Comparison of ENCODE assay signal across 8 mouse cellular contexts in the genomic region with DNA sequence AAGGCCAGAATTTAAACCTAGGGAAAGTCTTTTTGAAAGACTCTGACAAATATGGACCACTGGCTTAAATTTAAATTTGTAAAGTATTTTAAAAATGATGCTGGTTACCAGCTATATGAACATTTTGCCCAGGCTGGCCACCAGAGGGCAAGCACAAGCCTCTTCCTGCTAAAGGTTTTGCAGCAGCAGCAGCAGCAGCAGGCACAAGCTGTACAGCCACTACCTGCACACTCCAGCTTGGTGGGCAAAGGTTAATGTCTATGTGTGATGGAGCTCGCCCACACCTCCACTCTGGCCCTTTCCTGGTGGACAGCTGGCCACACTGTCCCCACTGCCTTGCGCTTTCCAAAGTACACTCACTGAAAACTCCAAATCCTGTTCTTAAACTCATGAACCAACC. TPM values are rescaled to one million over a fixed set of nuclear protein-coding genes. Genes with fewer than 3 reads are reported as not detected.
DNase-seq lines count a peak whose midpoint lies in the region; ATAC-seq and TF ChIP-seq lines count a peak whose summit lies in the region.

No protein-coding gene starts in this region.

- no peak overlapping the region for H3K9ac ChIP-seq in lung, embryonic 14.5 days
- H3K9ac ChIP-seq in liver, embryonic 15.5 days = no peak overlapping the region

- peak; percentile 72 for TF ChIP-seq CTCF in lung, embryonic 14.5 days (IDR thresholded peaks at IDR 0.05; ENCODE audit: low read depth)
- peak; percentile 46; the same call in 1 of the 2 replicates for TF ChIP-seq CTCF in bone marrow macrophage, adult 2 months (IDR thresholded peaks at IDR 0.05; ENCODE audit: low read depth, low read length)

- no peak overlapping the region for H3K27ac ChIP-seq in lung, embryonic 14.5 days (ENCODE audit: low read depth)
- H3K27ac ChIP-seq in bone marrow macrophage, adult 2 months (ENCODE audit: insufficient read depth, low read depth, low read length) = no peak overlapping the region
- H3K27ac ChIP-seq in liver, embryonic 15.5 days (replicated peaks) = no peak overlapping the region

- no peak for TF ChIP-seq POLR2A in bone marrow macrophage, adult 2 months (IDR thresholded peaks at IDR 0.05; ENCODE audit: borderline replicate concordance, low read depth, low read length)

- H3K9me3 ChIP-seq in lung, embryonic 14.5 days (ENCODE audit: low read depth, low read length) = no peaks in the 10 kb centered on the region
- no peaks in the 10 kb centered on the region for H3K9me3 ChIP-seq in liver, embryonic 15.5 days (replicated peaks)

- H3K4me2 ChIP-seq in lung, embryonic 14.5 days = no peak overlapping the region
- H3K4me2 ChIP-seq in liver, embryonic 15.5 days = no peak overlapping the region

- H3K4me1 ChIP-seq in lung, embryonic 14.5 days (ENCODE audit: insufficient read depth) = no peaks in the 10 kb centered on the region
- no peaks in the 10 kb centered on the region for H3K4me1 ChIP-seq in bone marrow macrophage, adult 2 months (ENCODE audit: control insufficient read depth, insufficient read depth, low read length)
- H3K4me1 ChIP-seq in liver, embryonic 15.5 days (replicated peaks) = peaks cover 5% of the 10 kb centered on the region; the same call in 1 of the 2 replicates

- H3K4me3 ChIP-seq in lung, embryonic 14.5 days (ENCODE audit: low read depth, low read length) = no peak overlapping the region
- H3K4me3 ChIP-seq in bone marrow macrophage, adult 2 months (ENCODE audit: insufficient read depth, low read length) = no peak overlapping the region
- no peak overlapping the region for H3K4me3 ChIP-seq in liver, embryonic 15.5 days (replicated peaks)

- peaks cover 90% of the 10 kb centered on the region for H3K36me3 ChIP-seq in lung, embryonic 14.5 days (ENCODE audit: insufficient read depth)
- peaks cover 83% of the 10 kb centered on the region for H3K36me3 ChIP-seq in liver, embryonic 15.5 days (replicated peaks)

- ATAC-seq in lung, embryonic 14.5 days (ENCODE audit: insufficient read depth) = peak; percentile 57; the same call in 1 of the 2 replicates
- ATAC-seq in liver, embryonic 15.5 days (ENCODE audit: insufficient read depth) = peak; percentile 77

- H3K27me3 ChIP-seq in lung, embryonic 14.5 days (ENCODE audit: insufficient read depth, low read length) = no peaks in the 10 kb centered on the region
- H3K27me3 ChIP-seq in liver, embryonic 15.5 days = no peaks in the 10 kb centered on the region

- peak; percentile 76 for DNase-seq in lung, embryonic 14.5 days
- DNase-seq in lung, postnatal 25 days (ENCODE audit: low spot score) = no peak
- peak; percentile 41 for DNase-seq in induced T-regulatory cell, adult 2 months (ENCODE audit: low read depth)
- peak; percentile 47 for DNase-seq in retina, postnatal 1 day
- no peak for DNase-seq in urinary bladder, postnatal 25 days (ENCODE audit: low spot score)
- DNase-seq in heart, adult 9 months (ENCODE audit: low spot score in 2 of 2) = no peak

- 69% methylated on average over 2 of the region's 2 CpGs for WGBS in lung, embryonic 14.5 days
- WGBS in liver, embryonic 15.5 days (ENCODE audit: insufficient replicate concordance) = 79% methylated on average over 2 of the region's 2 CpGs

RNA-seq across cellular contexts. Expression of gene Adh5, which starts 20.2 kb away (rescaled TPM):
- 274 and 275 TPM in 2 replicates for polyA plus RNA-seq in lung, embryonic 14.5 days (2014; fragmentation: Nextera tagmentation; extraction: Ambion mirVana)
- 80.6 and 86.5 TPM in 2 replicates for polyA plus RNA-seq in bone marrow macrophage, adult 2 months (2012; ENCODE audit: insufficient read depth, insufficient read length, missing spikeins)
- polyA plus RNA-seq in liver, embryonic 15.5 days (2015; fragmentation: Nextera tagmentation; extraction: Ambion mirVana) = 119 and 142 TPM in 2 replicates

RNA-seq across cellular contexts. Expression of gene Metap1, which starts 26.2 kb away (rescaled TPM):
- polyA plus RNA-seq in lung, embryonic 14.5 days (2014; fragmentation: Nextera tagmentation; extraction: Ambion mirVana) = 58.0 and 60.9 TPM in 2 replicates
- 22.6 and 33.7 TPM in 2 replicates for polyA plus RNA-seq in bone marrow macrophage, adult 2 months (2012; ENCODE audit: insufficient read depth, insufficient read length, missing spikeins)
- polyA plus RNA-seq in liver, embryonic 15.5 days (2015; fragmentation: Nextera tagmentation; extraction: Ambion mirVana) = 20.8 and 22.1 TPM in 2 replicates

RNA-seq across cellular contexts. Expression of gene Adh4, which starts 47.9 kb away (rescaled TPM):
- polyA plus RNA-seq in lung, embryonic 14.5 days (2014; fragmentation: Nextera tagmentation; extraction: Ambion mirVana) = not detected in 2 replicates
- not detected in 2 replicates for polyA plus RNA-seq in bone marrow macrophage, adult 2 months (2012; ENCODE audit: insufficient read depth, insufficient read length, missing spikeins)
- polyA plus RNA-seq in liver, embryonic 15.5 days (2015; fragmentation: Nextera tagmentation; extraction: Ambion mirVana) = 0.12 TPM in 1 of 2 replicates, not detected in the other

Comparison
In these comparisons a context has a peak if more than half of its experiments do, and no peak if none do; other contexts are left out.
1. DNase-seq: peak in lung, embryonic 14.5 days (single experiment), induced T-regulatory cell, adult 2 months (single experiment) and retina, postnatal 1 day (single experiment); none in lung, postnatal 25 days (single experiment), urinary bladder, postnatal 25 days (single experiment) and heart, adult 9 months (0 of 2).